Mouse (Mus musculus) layer of hippocampus, postnatal 25 days (tissue): ENCODE measurements at regions not wholly inside any gene's neighbourhood (a gene's known extent, or its start where the extent isn't known, plus 50 kb on each side); places are given as distances from the start of the nearest gene placed in this dataset.

Experiments used
- DNase-seq, 2 experiments: peaks; one replicate each; pipeline ENCODE4 v3.0.0; 2022; ENCODE audit warnings: mixed read lengths in 2 of 2, low spot score in 1 of 2; ENCODE audit errors: extremely low spot score in 1 of 2

DNA sequence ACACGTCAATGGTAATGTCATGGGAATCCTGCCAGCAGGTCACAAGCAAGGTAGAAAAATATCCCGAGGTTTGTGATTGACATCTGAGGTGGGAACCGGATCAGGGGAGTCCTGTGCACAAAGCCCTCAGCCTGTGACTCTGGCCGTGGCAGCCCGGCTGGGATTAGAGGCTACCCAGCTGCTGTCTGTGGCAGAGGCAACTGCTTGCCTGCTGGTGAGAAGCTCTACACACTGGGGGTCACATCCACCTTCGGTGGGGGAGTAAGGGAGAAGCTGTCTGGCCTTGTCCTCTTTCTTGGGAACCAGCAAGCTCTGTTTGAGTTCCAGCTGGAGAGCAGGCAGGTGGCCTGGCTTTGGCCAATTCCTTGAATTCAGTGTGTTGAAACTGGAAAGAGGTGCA is 64.3 kb upstream of the Cxcl12 start:
- DNase-seq: no peak

- DNase-seq: no peak
These were observed 63.9 kb upstream of the Cxcl12 start for GRCm38 (mm10) chr6:117104463-117104862.

DNA sequence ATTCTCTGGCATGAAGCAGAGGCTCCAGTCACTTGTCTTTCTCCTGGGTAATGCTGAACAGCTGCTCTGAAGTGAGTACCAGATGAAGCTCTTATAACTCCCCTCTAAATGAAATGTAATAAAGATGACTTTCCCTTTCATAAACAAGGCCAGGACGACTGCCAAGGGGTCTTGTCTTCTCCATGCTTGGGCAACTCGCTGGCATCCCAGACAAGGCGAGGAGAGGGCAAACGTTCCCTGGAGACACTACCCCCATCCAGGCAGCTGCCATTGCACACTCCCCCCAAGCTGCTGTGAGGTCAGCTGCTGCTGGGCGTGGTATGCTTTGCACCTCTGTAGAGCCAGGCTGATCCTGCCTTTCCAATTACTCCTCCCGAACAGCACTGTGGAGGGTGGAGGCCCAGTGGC is 63.1 kb upstream of the Cxcl12 start:
- DNase-seq: no peak

DNA sequence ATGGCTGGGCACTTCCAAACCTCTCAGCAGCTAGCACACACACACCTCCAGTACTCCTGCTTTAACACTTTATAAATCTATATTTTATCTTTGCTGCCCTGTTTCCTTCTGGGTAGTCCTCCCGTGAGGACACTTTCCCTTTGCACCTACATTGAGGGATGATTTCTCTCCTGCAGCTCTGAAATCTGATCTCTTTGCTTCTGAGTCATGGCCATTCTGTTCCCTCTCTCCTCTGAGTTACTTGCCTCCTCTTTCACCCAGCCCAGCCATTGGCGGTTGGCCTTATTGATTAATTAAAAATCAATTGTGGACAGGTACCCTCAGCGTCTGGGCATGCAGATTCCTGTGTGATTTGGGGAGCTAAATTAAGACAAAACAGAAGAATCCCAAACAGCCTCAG is 58.0 kb upstream of the Cxcl12 start:
- no peak for DNase-seq

- no peak for DNase-seq
These were observed 53.5 kb upstream of the Cxcl12 start for GRCm38 (mm10) chr6:117114859-117115258.

DNA sequence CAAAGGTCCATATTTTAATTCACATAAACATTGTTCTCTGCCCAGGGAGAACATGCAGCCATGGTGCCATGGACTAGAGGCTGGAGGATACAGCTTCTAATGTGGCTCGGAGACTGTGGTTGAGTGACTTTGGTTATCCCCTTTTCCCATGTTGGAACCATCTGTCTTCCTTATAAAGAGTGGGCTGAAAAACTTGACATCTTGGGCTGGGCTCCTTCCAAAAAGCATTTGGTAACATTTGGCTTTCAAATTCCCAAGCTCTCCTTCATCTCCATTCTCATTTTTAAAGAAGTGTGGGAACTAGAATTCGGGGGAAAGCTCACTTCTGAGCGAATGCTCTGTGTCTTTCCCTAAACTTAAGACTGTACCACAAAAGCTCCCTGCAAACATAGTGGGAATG is 50.3 kb upstream of the Cxcl12 start:
- no peak for DNase-seq
